Mouse (Mus musculus) CD4-positive naive resting alpha-beta T cell, adult 76 days (primary cell): ENCODE data around the gene Apba2. TPM values are rescaled to one million over a fixed set of nuclear protein-coding genes. Genes with fewer than 3 reads are reported as not detected.

Experiments used
- total RNA-seq: library from RNA; stranded (reverse); gene quantifications from one replicate; pipeline ENCODE4 v1.2.4, GENCODE M21; 2023

Gene Apba2
- not detected for total RNA-seq

DNA sequence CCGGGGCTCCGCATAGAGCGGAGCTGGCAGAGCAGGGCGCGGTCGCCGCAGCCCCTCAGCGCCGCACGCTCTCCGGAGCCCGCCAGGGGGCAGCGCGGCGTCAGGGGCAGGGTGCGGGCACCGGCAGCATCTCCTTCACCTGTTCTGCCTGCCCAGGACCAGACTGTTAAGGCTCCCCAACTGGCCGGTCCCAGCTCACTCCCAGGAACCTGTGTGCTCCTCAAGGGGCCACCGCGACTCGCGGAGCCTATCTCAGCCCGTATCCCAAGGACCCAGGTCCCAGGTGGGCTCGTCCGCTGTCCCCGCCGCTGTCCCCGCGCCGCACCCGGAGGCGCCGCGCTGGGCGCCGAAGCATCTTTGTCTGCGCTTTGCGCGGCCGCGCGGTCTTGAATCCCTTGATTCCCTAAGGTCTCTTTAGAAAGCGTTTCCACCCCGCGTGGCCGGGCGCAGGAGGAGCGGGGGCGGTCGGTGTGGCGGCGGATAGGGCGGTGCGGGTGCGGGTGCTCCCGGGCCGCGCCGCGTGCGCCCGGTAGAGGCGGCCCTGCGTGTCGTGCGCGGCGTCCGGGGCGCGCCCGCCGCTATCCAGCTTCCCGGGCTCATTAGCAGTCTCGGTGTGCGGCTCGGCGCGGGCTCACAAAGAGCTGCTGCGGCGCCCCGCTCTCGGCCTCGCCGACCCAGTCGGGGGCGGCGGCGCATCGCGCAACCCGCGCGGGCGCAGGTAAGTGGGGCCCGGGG lies at the start of gene Apba2:
TSS of gene Apba2 (plus strand) at position 171 of the 735 bp plus-strand sequence.

Other genes starting within 250 kb of the Apba2 start
- 26.6 TPM for gene Mtmr10, start 214.1 kb upstream of the Apba2 start, total RNA-seq
- gene Fan1, start 127.6 kb upstream of the Apba2 start, total RNA-seq, result 13.2 TPM
- 50.5 TPM for gene Mphosph10, start 109.4 kb upstream of the Apba2 start, total RNA-seq
- gene Mcee, start 109.1 kb upstream of the Apba2 start, total RNA-seq, result 8.1 TPM